Mouse (Mus musculus) ES-E14 (cell line): ENCODE data around the gene Atp6v0b. TPM values are rescaled to one million over a fixed set of nuclear protein-coding genes. Genes with fewer than 3 reads are reported as not detected.
A peak's percentile ranks its signal among the peaks of the same experiment; 100 is the strongest.

Experiments used
- DNase-seq: peaks from one replicate; pipeline ENCODE4 v3.0.0-alpha.2; 2013; ENCODE audit warnings: low read depth, low spot score
- H3K27ac ChIP-seq: 2 replicates; pipeline ENCODE4 v1.5.1; 2012; ENCODE audit warnings: low read depth, mild to moderate bottlenecking, low read length, moderate library complexity, mixed read lengths; ENCODE audit not compliant: poor library complexity, insufficient read depth, severe bottlenecking
- H3K36me3 ChIP-seq: 2 replicates; pipeline ENCODE4 v1.6.1; 2012; ENCODE audit warnings: mild to moderate bottlenecking, low read length, moderate library complexity, mixed read lengths; ENCODE audit not compliant: control insufficient read depth, poor library complexity, insufficient read depth, severe bottlenecking
- H3K4me1 ChIP-seq, 2 experiments: fragments of 150-350 bp in 1 of 2; sonication (generic) in 1 of 2; 2 replicates each; pipeline ENCODE4 v1.6.1; 2012; ENCODE audit warnings: low read length in 2 of 2, mild to moderate bottlenecking in 1 of 2, mixed read lengths in 1 of 2; ENCODE audit not compliant: control insufficient read depth in 2 of 2, insufficient read depth in 2 of 2, poor library complexity in 1 of 2
- H3K4me3 ChIP-seq, 2 experiments: fragments of 150-350 bp in 1 of 2; sonication (generic) in 1 of 2; 2 replicates each; pipeline ENCODE4 v1.5.1; 2012; ENCODE audit warnings: low read length in 2 of 2, low read depth in 1 of 2, mild to moderate bottlenecking in 1 of 2, mixed read lengths in 1 of 2; ENCODE audit not compliant: insufficient read depth in 1 of 2, poor library complexity in 1 of 2, severe bottlenecking in 1 of 2
- H3K9ac ChIP-seq: 2 replicates; pipeline ENCODE4 v1.6.1; 2012; ENCODE audit warnings: low read depth, mild to moderate bottlenecking, low read length, mixed read lengths; ENCODE audit not compliant: poor library complexity, insufficient read depth, severe bottlenecking
- H3K9me3 ChIP-seq: fragments of 150-350 bp; sonication (generic); 2 replicates; pipeline ENCODE4 v1.6.1; 2012; ENCODE audit warnings: low read depth, mild to moderate bottlenecking, low read length; ENCODE audit not compliant: control insufficient read depth, insufficient read depth
- CHD2 ChIP-seq: IDR thresholded peaks from 2 replicates; pipeline ENCODE4 v1.6.1; 2014; ENCODE audit warnings: mild to moderate bottlenecking, low read depth, low read length, inconsistent platforms
- HCFC1 ChIP-seq: IDR thresholded peaks from 2 replicates; pipeline ENCODE4 v1.6.1; 2012; ENCODE audit warnings: low read length, inconsistent platforms, borderline replicate concordance; ENCODE audit not compliant: insufficient read depth
- MAFK ChIP-seq: IDR thresholded peaks from 2 replicates; pipeline ENCODE4 v1.6.1; 2014; ENCODE audit warnings: mild to moderate bottlenecking, low read depth, low read length, inconsistent platforms; ENCODE audit not compliant: insufficient read depth
- ZC3H11A ChIP-seq: IDR thresholded peaks from 2 replicates; pipeline ENCODE4 v1.6.1; 2012; ENCODE audit warnings: low read depth, mild to moderate bottlenecking, inconsistent platforms, low read length, borderline replicate concordance
- ZNF384 ChIP-seq: IDR thresholded peaks from 2 replicates; pipeline ENCODE4 v1.6.1; 2012; ENCODE audit warnings: low read depth, low read length, inconsistent platforms
- in situ Hi-C, 2 experiments: fragments of 600-800 bp; cut with MboI; formaldehyde crosslinking; loops; one replicate each; pipeline ENCODE4 v1.15.1; 2025; ENCODE audit warnings: low sequenced_read_pairs in 2 of 2, inconsistent platforms in 1 of 2; ENCODE audit not compliant: unreplicated experiment in 2 of 2
- total RNA-seq: library from RNA; depleted of rRNA; stranded (reverse); fragments of 300-350 nt; gene quantifications from 2 replicates; pipeline ENCODE4 v1.2.3, GENCODE M21; 2012

Atp6v0b gene
- total RNA-seq, 1 experiment, result 267 TPM

DNA sequence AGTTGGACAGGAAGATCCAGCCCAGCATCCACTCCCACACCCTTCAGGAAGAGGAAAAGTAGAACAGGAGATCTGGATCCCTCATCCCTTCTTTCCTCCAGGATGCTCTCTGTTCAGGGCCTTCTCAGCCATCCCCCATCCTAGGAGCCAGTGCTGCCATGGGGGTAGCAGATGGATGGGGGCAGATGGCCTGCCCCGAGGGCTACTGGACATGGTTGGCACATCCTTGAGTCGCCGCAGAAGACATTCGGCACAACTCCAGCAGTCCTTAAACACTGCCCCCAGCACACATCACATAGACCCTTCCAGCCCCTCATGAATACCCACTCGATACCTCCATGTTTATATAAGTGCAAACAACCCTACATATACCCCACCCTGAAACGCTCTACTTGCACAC, 8.9 kb upstream of the Atp6v0b start:
- TF ChIP-seq ZC3H11A (no peak), HCFC1 (no peak), ZNF384 (no peak), CHD2 (no peak), MAFK (no peak)
- in situ Hi-C loops, result no loop called here
- H3K4me1 ChIP-seq, result peaks cover 1 to 3% of the 10 kb centered on the region in 2 experiments; a peak in 2 of 4 replicates

DNA sequence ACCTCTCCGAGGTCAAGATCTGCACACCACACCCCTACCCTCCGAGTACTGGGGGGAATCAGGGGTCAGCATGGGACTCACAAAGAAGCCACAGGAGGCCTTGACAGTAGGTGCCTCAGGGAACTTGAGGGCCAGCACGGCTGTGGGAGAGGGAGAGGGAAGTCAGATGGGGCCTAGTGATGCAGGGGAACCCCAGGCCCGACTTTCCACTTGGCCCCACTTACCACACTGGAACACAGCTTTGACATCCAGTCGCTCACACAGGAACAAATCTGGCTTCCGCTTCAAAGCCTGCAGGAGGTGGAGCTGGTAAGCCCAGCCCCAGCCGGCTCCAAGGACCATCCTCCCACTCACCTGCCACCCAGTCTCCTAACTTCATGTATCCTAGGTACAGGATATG, 8.2 kb upstream of the Atp6v0b start:
- no peak for TF ChIP-seq HCFC1
- no peak for TF ChIP-seq CHD2
- no peak for TF ChIP-seq MAFK
- TF ChIP-seq ZNF384, result no peak
- TF ChIP-seq ZC3H11A, result no peak
- Histone ChIP-seq H3K9me3 (no peaks in the 10 kb centered on the region), H3K4me1 (peaks cover 3% of the 10 kb centered on the region in 2 experiments; a peak in 2 of 4 replicates), H3K9ac (no peak overlapping the region), H3K36me3 (peaks cover 40% of the 10 kb centered on the region), H3K4me3 (no peak overlapping the region), H3K27ac (no peak overlapping the region)
- in situ Hi-C loops, result no loop called here
- DNase-seq, result no peak

More for the DNA sequence above, 8.9 kb upstream of the Atp6v0b start:
- Histone ChIP-seq H3K9me3 (no peaks in the 10 kb centered on the region), H3K36me3 (peaks cover 44% of the 10 kb centered on the region), H3K4me3 (no peak overlapping the region), H3K27ac (no peak overlapping the region), H3K9ac (no peak overlapping the region)
- no peak for DNase-seq

DNA sequence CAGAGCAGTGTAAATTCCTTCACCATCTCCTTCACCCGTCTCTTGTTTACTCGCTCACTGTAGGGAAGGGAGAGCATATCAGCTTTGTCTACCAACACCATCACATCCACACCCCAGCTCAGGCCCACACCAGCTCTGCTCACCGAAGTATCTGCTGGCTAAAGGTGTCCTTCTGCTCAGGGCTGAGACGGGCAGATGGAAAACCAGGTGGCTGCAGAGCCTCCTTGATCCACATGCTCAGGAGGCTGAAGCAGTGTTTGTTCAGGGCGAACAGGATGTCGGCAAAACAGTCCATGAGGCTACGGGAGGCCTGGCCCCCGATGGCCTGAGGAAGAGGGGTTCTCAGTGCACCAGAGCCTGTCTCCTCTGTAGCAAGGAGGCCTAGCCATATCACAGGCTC, 7.5 kb upstream of the Atp6v0b start:
- H3K4me3 ChIP-seq, result no peak overlapping the region
- in situ Hi-C loops, result no loop called here
- no peak overlapping the region for H3K27ac ChIP-seq
- no peak for DNase-seq
- H3K9ac ChIP-seq, result no peak overlapping the region
- TF ChIP-seq CHD2, result no peak
- TF ChIP-seq ZC3H11A, result no peak
- TF ChIP-seq ZNF384, result no peak
- no peak for TF ChIP-seq MAFK
- TF ChIP-seq HCFC1, result no peak
- peaks cover 39% of the 10 kb centered on the region for H3K36me3 ChIP-seq
- H3K9me3 ChIP-seq, result no peaks in the 10 kb centered on the region
- H3K4me1 ChIP-seq, result peaks cover 3% of the 10 kb centered on the region in 2 experiments; a peak in 2 of 4 replicates

DNA sequence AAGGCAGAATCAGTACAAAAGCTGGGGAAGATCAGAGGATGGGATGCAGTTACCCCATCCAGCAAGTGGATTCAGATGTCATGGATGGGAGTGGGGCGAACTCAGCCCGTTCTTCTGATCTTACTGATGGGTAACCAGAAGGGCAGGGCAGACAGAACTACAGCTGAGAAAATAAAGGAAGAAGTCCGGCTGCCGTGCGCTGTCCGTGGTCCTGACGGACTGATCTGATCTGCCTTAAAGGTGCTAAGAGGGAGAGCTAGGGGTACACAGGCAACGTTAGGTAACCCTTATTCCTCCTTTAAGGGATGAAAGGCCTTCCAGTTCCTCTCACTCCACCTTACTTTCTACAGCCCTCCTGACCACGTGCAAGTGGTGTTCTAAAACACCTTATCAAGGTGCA, 6.2 kb upstream of the Atp6v0b start:
- TF ChIP-seq HCFC1 (0 out of 2 replicates have a peak, but pooled peaks have one; percentile 34), CHD2 (no peak), ZNF384 (no peak), ZC3H11A (no peak)
- Histone ChIP-seq H3K4me1 (peaks cover 3% of the 10 kb centered on the region in 2 experiments; a peak in 2 of 4 replicates), H3K9me3 (no peaks in the 10 kb centered on the region), H3K9ac (no peak overlapping the region), H3K27ac (no peak overlapping the region), H3K4me3 (no peak overlapping the region), H3K36me3 (peaks cover 35% of the 10 kb centered on the region)
- in situ Hi-C loops, result no loop called here
- DNase-seq, result peak; percentile 56

DNA sequence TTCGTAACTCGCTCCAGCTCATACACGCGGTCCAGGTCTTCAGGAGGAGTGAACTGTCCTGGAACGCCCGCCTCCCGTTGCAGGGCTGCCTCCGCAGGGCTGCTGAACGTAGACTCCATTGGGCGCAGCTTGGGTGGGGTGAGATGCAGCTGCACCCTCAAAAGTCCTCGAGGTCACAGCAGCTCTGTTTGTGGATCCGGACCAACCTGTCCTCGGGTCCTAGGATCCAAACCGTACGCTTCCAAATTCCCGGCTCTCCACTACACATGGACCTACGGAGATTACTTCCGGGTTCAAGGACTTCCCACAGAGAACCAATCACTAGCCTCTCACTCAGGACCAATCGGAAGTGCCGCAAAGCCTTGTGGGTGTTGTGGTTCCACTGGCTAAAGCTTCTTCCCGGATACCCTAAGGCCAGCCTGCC, 4.6 kb upstream of the Atp6v0b start, which contains the start of gene Dph2:
Gene Dph2 (minus strand): TSS at position 295 of the 424 bp plus-strand sequence.
- in situ Hi-C loops, result no loop called here
- peak; percentile 69 for DNase-seq
- H3K27ac ChIP-seq, result no peak within 1 kb of the TSS
- H3K9ac ChIP-seq, result peak within 1 kb of the TSS; percentile 86
- peaks cover 27% of the 10 kb centered on the region for H3K36me3 ChIP-seq
- H3K9me3 ChIP-seq, result no peaks in the 10 kb centered on the region
- no peak for TF ChIP-seq ZC3H11A
- TF ChIP-seq HCFC1, result peak; percentile 93
- peak; percentile 79 for TF ChIP-seq CHD2
- peaks cover 3% of the 10 kb centered on the region in 2 experiments; a peak in 2 of 4 replicates for H3K4me1 ChIP-seq
- peak within 1 kb of the TSS; percentile 88 to 95 for H3K4me3 ChIP-seq
